In genomic region chr19:7279114-7279513, GRCm38 (mm10) we compare ENCODE assay signal across 8 mouse cellular contexts. TPM values are rescaled to one million over a fixed set of nuclear protein-coding genes. Genes with fewer than 3 reads are reported as not detected.
DNase-seq lines count a peak whose midpoint lies in the region; ATAC-seq and TF ChIP-seq lines count a peak whose summit lies in the region.

No protein-coding gene starts in this region.

- no peak overlapping the region for H3K4me2 ChIP-seq in kidney, embryonic 14.5 days (replicated peaks; ENCODE audit: low read depth, low read length)
- H3K4me2 ChIP-seq in stomach, postnatal 0 days (replicated peaks; ENCODE audit: low read depth), result no peak overlapping the region

- peak; percentile 47 for DNase-seq in right cerebral cortex, postnatal 14 days
- no peak for DNase-seq in right cerebral cortex, postnatal 36 days (ENCODE audit: low spot score in 2 of 2)
- DNase-seq in embryo, embryonic 10 days (ENCODE audit: low spot score), result peak; percentile 81
- no peak for DNase-seq in heart, embryonic 10.5 days (ENCODE audit: low spot score)
- DNase-seq in lung, postnatal 36 days, result peak; percentile 72
- peak; percentile 58 for DNase-seq in stomach, postnatal 0 days (ENCODE audit: low spot score)
- no peak for DNase-seq in cerebellum, adult 8-10 months

- no peak overlapping the region for H3K4me3 ChIP-seq in heart, embryonic 10.5 days
- H3K4me3 ChIP-seq in kidney, embryonic 14.5 days (ENCODE audit: low read length), result no peak overlapping the region
- no peak overlapping the region for H3K4me3 ChIP-seq in stomach, postnatal 0 days (ENCODE audit: low read depth, low read length)

- TF ChIP-seq CTCF in stomach, postnatal 0 days (IDR thresholded peaks at IDR 0.05; ENCODE audit: low read depth), result peak; percentile 76

- H3K9me3 ChIP-seq in heart, embryonic 10.5 days, result no peaks in the 10 kb centered on the region
- H3K9me3 ChIP-seq in kidney, embryonic 14.5 days (ENCODE audit: control insufficient read depth, low read length), result no peaks in the 10 kb centered on the region
- H3K9me3 ChIP-seq in stomach, postnatal 0 days (ENCODE audit: control insufficient read depth, low read length), result no peaks in the 10 kb centered on the region

- peaks cover 95% of the 10 kb centered on the region for H3K36me3 ChIP-seq in heart, embryonic 10.5 days
- peaks cover 93% of the 10 kb centered on the region for H3K36me3 ChIP-seq in kidney, embryonic 14.5 days (ENCODE audit: control insufficient read depth, insufficient read depth, low read length)
- H3K36me3 ChIP-seq in stomach, postnatal 0 days (ENCODE audit: control insufficient read depth, insufficient read depth, low read length), result peaks cover 51% of the 10 kb centered on the region

- 39% methylated on average over 6 of the region's 6 CpGs for WGBS in heart, embryonic 10.5 days
- 46% methylated on average over 6 of the region's 6 CpGs for WGBS in kidney, embryonic 14.5 days
- WGBS in stomach, postnatal 0 days, result 21% methylated on average over 6 of the region's 6 CpGs

- H3K4me1 ChIP-seq in heart, embryonic 10.5 days, result peaks cover 47% of the 10 kb centered on the region
- H3K4me1 ChIP-seq in kidney, embryonic 14.5 days (ENCODE audit: control insufficient read depth, insufficient read depth, low read length), result peaks cover 14% of the 10 kb centered on the region; the same call in 1 of the 2 replicates
- H3K4me1 ChIP-seq in stomach, postnatal 0 days (replicated peaks; ENCODE audit: control insufficient read depth, insufficient read depth), result no peaks in the 10 kb centered on the region; the same call in 1 of the 2 replicates

- no peak for TF ChIP-seq EP300 in stomach, postnatal 0 days (optimal IDR thresholded peaks at IDR 0.05)

- ATAC-seq in kidney, embryonic 14.5 days (ENCODE audit: low FRiP score, low TSS enrichment), result peak; percentile 48; the same call in 1 of the 2 replicates
- ATAC-seq in stomach, postnatal 0 days (ENCODE audit: low FRiP score, low TSS enrichment), result peak; percentile 47

- H3K27ac ChIP-seq in heart, embryonic 10.5 days, result 0 out of 2 replicates have a peak overlapping the region, but pooled peaks have one; percentile 18
- no peak overlapping the region for H3K27ac ChIP-seq in kidney, embryonic 14.5 days (ENCODE audit: low read depth, low read length)
- no peak overlapping the region for H3K27ac ChIP-seq in stomach, postnatal 0 days (replicated peaks)

- H3K9ac ChIP-seq in kidney, embryonic 14.5 days (ENCODE audit: low read depth, low read length), result no peak overlapping the region
- H3K9ac ChIP-seq in stomach, postnatal 0 days (ENCODE audit: low read length), result no peak overlapping the region

- no peaks in the 10 kb centered on the region for H3K27me3 ChIP-seq in heart, embryonic 10.5 days (ENCODE audit: insufficient read depth, poor library complexity, severe bottlenecking)
- no peaks in the 10 kb centered on the region for H3K27me3 ChIP-seq in kidney, embryonic 14.5 days (ENCODE audit: control insufficient read depth, insufficient read depth, low read length)
- no peaks in the 10 kb centered on the region for H3K27me3 ChIP-seq in stomach, postnatal 0 days (ENCODE audit: control insufficient read depth, insufficient read depth, low read length)

RNA-seq across cellular contexts. Expression of gene Rcor2, which starts 12.0 kb away (rescaled TPM):
- 18.5 and 27.1 TPM in 2 replicates for polyA plus RNA-seq in heart, embryonic 10.5 days (2016; fragmentation: Nextera tagmentation; extraction: Ambion mirVana)
- polyA plus RNA-seq in kidney, embryonic 14.5 days (2014; fragmentation: Nextera tagmentation; extraction: Ambion mirVana), result 9.8 and 16.0 TPM in 2 replicates
- 2.2 and 2.4 TPM in 2 replicates for polyA plus RNA-seq in stomach, postnatal 0 days (2015; fragmentation: Nextera tagmentation; extraction: Ambion mirVana)

RNA-seq across cellular contexts. Expression of gene Naa40, which starts 38.1 kb away (rescaled TPM):
- 67.6 and 72.8 TPM in 2 replicates for polyA plus RNA-seq in heart, embryonic 10.5 days (2016; fragmentation: Nextera tagmentation; extraction: Ambion mirVana)
- 57.8 and 90.7 TPM in 2 replicates for polyA plus RNA-seq in kidney, embryonic 14.5 days (2014; fragmentation: Nextera tagmentation; extraction: Ambion mirVana)
- 20.1 and 20.5 TPM in 2 replicates for polyA plus RNA-seq in stomach, postnatal 0 days (2015; fragmentation: Nextera tagmentation; extraction: Ambion mirVana)

Comparison
In these comparisons a context has a peak if more than half of its experiments do, and no peak if none do; other contexts are left out.
1. DNase-seq: peak in right cerebral cortex, postnatal 14 days (single experiment), embryo, embryonic 10 days (single experiment), lung, postnatal 36 days (single experiment) and stomach, postnatal 0 days (single experiment); none in right cerebral cortex, postnatal 36 days (0 of 2), heart, embryonic 10.5 days (single experiment) and cerebellum, adult 8-10 months (single experiment).